Mouse (Mus musculus): ENCODE data around the gene Gdpd3. TPM values are rescaled to one million over a fixed set of nuclear protein-coding genes. Genes with fewer than 3 reads are reported as not detected.
"Not testable (repeated sequence)": the region's sequence is repeated elsewhere in the genome, so short reads cannot be mapped to it uniquely, and the experiment has no call there.

Gdpd3 gene
- polyA plus RNA-seq (2014; fragmentation: Nextera tagmentation; extraction: Ambion mirVana): 0.92 and 1.4 TPM in 2 replicates

DNA sequence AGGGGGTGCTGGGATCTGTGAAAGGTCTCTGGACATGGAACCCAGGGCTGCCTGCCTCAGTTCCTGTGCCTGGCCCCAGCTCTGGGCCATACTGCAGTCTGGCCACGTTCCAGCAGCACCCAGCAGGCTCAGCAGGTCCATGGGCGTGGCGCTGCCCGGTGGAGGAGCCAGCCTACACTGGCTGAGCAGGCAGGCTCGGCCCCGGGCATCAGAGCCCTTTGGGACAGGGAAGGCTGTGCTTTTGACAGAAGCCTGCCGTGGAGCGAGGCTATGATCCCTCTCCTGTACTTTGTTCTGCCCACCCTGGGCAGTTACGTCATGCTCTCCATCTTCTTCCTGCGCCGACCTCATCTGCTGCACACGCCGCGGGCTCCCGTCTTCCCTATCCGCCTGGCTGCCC lies at the start of gene Gdpd3:
Gene Gdpd3, plus strand, starts transcription at position 134 of the 400 bp plus-strand sequence.
- no peak for ATAC-seq (replicated peaks; ENCODE audit: insufficient number of reproducible peaks, low FRiP score, low TSS enrichment)
- no peak within 1 kb of the TSS for H3K4me3 ChIP-seq (ENCODE audit: low read depth, low read length)
- 91% methylated on average over 16 of the region's 16 CpGs for WGBS (ENCODE audit: insufficient replicate concordance)
- no peaks in the 10 kb centered on the region for H3K27me3 ChIP-seq (ENCODE audit: control insufficient read depth, insufficient read depth, low read length)
- H3K27ac ChIP-seq (ENCODE audit: low read depth, low read length): no peak within 1 kb of the TSS
- no peak within 1 kb of the TSS for H3K9ac ChIP-seq (ENCODE audit: low read depth, low read length)
- H3K9me3 ChIP-seq (replicated peaks; ENCODE audit: control insufficient read depth, low read length): no peaks in the 10 kb centered on the region
- H3K4me1 ChIP-seq (ENCODE audit: control insufficient read depth, insufficient read depth, low read length): peaks cover 14% of the 10 kb centered on the region
- H3K36me3 ChIP-seq (ENCODE audit: control insufficient read depth, insufficient read depth, low read length): peaks cover 24% of the 10 kb centered on the region
- no peak within 1 kb of the TSS for H3K4me2 ChIP-seq

DNA sequence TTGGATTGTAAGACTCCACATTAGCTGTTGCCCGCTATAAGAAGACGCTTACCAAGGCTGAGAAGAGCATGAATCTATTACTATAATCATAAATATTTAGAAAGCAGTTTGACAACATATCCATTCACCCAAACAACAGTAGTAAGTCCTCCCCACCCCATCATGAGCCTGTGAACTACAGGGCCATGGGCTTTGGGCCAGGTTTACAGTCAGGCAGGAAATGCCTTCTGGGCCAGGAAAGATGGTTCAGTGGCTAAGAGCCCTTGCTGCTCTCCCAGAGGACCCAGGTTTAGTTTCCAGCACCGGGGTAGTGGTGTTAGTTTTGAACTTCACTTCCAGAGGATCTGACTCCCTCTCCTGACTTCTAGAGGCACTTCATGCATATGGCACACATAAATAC lies 48.6 kb upstream of the Gdpd3 start:
- no peaks in the 10 kb centered on the region for H3K4me1 ChIP-seq (ENCODE audit: control insufficient read depth, insufficient read depth, low read length)
- no peaks in the 10 kb centered on the region for H3K27me3 ChIP-seq (ENCODE audit: control insufficient read depth, insufficient read depth, low read length)
- H3K9me3 ChIP-seq (replicated peaks; ENCODE audit: control insufficient read depth, low read length): no peaks in the 10 kb centered on the region
- no peak for ATAC-seq (replicated peaks; ENCODE audit: insufficient number of reproducible peaks, low FRiP score, low TSS enrichment)
- no peak overlapping the region for H3K4me2 ChIP-seq
- H3K27ac ChIP-seq (ENCODE audit: low read depth, low read length): no peak overlapping the region
- H3K9ac ChIP-seq (ENCODE audit: low read depth, low read length): no peak overlapping the region
- no peak overlapping the region for H3K4me3 ChIP-seq (ENCODE audit: low read depth, low read length)
- 81% methylated on average over 3 of the region's 3 CpGs for WGBS (ENCODE audit: insufficient replicate concordance)
- H3K36me3 ChIP-seq (ENCODE audit: control insufficient read depth, insufficient read depth, low read length): no peaks in the 10 kb centered on the region

DNA sequence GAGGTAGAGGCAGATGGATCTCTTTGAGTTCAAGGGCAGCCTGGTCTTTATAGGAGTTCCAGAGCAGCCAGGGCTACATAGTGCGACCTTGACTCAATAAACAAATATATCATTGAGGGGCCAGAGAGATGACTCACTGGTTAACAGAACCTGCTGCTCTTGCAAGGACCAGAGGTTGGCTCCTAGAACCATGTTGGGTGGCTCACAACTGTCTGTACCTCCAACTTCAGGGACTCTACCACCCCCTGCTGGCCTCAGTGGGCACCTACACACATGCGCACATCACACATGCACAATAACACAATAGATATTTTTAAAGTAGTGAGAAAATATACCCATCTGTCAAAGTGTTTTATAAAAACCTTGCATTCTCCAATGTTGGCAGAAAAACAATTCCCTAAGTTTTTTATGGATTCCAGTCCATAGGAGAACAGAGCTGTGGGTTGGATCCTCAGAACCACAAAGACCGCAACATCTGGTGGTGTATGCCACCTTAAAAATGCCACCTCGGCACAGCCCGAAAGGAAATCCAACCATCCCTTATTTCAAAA lies 47.3 kb upstream of the Gdpd3 start:
- WGBS (ENCODE audit: insufficient replicate concordance): 91% methylated on average over 5 of the region's 5 CpGs

DNA sequence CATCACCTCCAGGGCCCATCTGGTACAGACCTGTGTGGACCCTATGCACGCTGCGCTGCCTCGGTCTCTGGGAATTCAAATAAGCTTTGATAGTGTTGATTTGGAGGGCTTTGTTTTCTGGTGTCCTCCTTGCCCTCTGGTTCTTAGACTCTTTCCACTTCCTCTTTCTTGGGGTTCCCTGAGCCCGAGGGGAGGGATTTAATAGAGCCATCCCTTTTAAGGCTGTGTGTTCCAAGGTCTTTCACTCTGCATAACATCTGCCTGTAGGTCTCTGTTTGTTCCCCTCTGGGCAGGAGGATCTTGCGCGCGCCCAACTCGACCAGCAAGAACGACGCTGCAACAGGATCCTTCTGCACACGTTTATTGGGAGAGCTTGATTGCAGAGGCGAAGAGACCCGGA lies 44.5 kb upstream of the Gdpd3 start:
- Histone ChIP-seq H3K27ac (ENCODE audit: low read depth, low read length) (no peak overlapping the region), H3K27me3 (ENCODE audit: control insufficient read depth, insufficient read depth, low read length) (no peaks in the 10 kb centered on the region), H3K4me1 (ENCODE audit: control insufficient read depth, insufficient read depth, low read length) (no peaks in the 10 kb centered on the region), H3K9me3 (replicated peaks; ENCODE audit: control insufficient read depth, low read length) (no peaks in the 10 kb centered on the region), H3K9ac (ENCODE audit: low read depth, low read length) (no peak overlapping the region), H3K4me3 (ENCODE audit: low read depth, low read length) (no peak overlapping the region), H3K4me2 (no peak overlapping the region), H3K36me3 (ENCODE audit: control insufficient read depth, insufficient read depth, low read length) (no peaks in the 10 kb centered on the region)
- 86% methylated on average over 13 of the region's 13 CpGs for WGBS (ENCODE audit: insufficient replicate concordance)
- no peak for ATAC-seq (replicated peaks; ENCODE audit: insufficient number of reproducible peaks, low FRiP score, low TSS enrichment)

More for the DNA sequence above, 47.3 kb upstream of the Gdpd3 start:
- H3K36me3 ChIP-seq (ENCODE audit: control insufficient read depth, insufficient read depth, low read length): no peaks in the 10 kb centered on the region
- H3K27me3 ChIP-seq (ENCODE audit: control insufficient read depth, insufficient read depth, low read length): no peaks in the 10 kb centered on the region
- no peak for ATAC-seq (replicated peaks; ENCODE audit: insufficient number of reproducible peaks, low FRiP score, low TSS enrichment)
- no peak overlapping the region for H3K27ac ChIP-seq (ENCODE audit: low read depth, low read length)
- no peaks in the 10 kb centered on the region for H3K9me3 ChIP-seq (replicated peaks; ENCODE audit: control insufficient read depth, low read length)
- no peak overlapping the region for H3K9ac ChIP-seq (ENCODE audit: low read depth, low read length)
- no peak overlapping the region for H3K4me3 ChIP-seq (ENCODE audit: low read depth, low read length)
- H3K4me1 ChIP-seq (ENCODE audit: control insufficient read depth, insufficient read depth, low read length): no peaks in the 10 kb centered on the region
- H3K4me2 ChIP-seq: no peak overlapping the region

DNA sequence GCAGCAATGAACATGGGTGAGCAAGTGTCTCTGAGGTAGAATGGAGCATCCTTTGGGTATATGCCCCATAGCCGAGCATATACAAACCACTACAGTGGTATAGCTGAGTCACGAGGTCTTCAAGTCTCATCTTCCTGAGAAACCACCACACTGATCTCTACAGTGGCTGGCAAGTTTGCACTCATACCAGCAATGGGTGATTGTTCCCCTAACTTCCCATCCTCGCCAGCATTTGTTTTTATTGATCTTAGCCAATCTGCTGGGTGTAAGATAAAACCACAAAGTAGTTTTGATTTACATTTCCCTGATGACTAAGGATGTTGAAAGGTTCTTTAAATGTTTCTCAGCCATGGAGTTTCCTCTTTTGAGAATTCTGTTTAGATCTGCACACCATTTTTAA lies 41.1 kb upstream of the Gdpd3 start:
- 59% methylated on average over 3 of the region's 3 CpGs for WGBS (ENCODE audit: insufficient replicate concordance)
- Histone ChIP-seq H3K36me3 (ENCODE audit: control insufficient read depth, insufficient read depth, low read length) (no peaks in the 10 kb centered on the region), H3K4me1 (ENCODE audit: control insufficient read depth, insufficient read depth, low read length) (no peaks in the 10 kb centered on the region), H3K9me3 (replicated peaks; ENCODE audit: control insufficient read depth, low read length) (no peaks in the 10 kb centered on the region), H3K4me2 (no peak overlapping the region), H3K27ac (ENCODE audit: low read depth, low read length) (no peak overlapping the region), H3K9ac (ENCODE audit: low read depth, low read length) (no peak overlapping the region), H3K27me3 (ENCODE audit: control insufficient read depth, insufficient read depth, low read length) (no peaks in the 10 kb centered on the region), H3K4me3 (ENCODE audit: low read depth, low read length) (no peak overlapping the region)
- ATAC-seq (replicated peaks; ENCODE audit: insufficient number of reproducible peaks, low FRiP score, low TSS enrichment): no peak

DNA sequence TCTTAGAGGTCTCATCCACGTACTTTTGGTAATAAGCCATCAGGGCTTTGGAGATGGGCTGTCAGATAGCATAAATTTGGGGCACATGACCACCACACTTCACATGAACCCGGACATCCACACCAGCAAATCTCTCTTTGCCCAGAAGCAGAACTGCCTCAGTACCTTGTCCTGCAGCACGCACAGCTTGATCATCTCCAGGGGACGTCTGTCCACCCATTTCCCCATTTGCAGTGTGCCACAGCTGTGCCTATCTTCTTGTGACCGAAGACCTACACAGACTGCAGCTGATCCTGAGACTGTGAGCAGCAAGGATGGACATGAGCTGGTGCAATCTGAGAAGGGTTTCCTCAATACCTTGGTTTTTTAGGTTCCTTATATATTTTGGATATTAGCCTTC lies 40.5 kb upstream of the Gdpd3 start:
- H3K4me3 ChIP-seq (ENCODE audit: low read depth, low read length): no peak overlapping the region
- no peaks in the 10 kb centered on the region for H3K4me1 ChIP-seq (ENCODE audit: control insufficient read depth, insufficient read depth, low read length)
- no peaks in the 10 kb centered on the region for H3K27me3 ChIP-seq (ENCODE audit: control insufficient read depth, insufficient read depth, low read length)
- no peaks in the 10 kb centered on the region for H3K36me3 ChIP-seq (ENCODE audit: control insufficient read depth, insufficient read depth, low read length)
- H3K4me2 ChIP-seq: no peak overlapping the region
- WGBS (ENCODE audit: insufficient replicate concordance): 69% methylated on average over 5 of the region's 5 CpGs
- H3K27ac ChIP-seq (ENCODE audit: low read depth, low read length): no peak overlapping the region
- H3K9me3 ChIP-seq (replicated peaks; ENCODE audit: control insufficient read depth, low read length): no peaks in the 10 kb centered on the region
- ATAC-seq (replicated peaks; ENCODE audit: insufficient number of reproducible peaks, low FRiP score, low TSS enrichment): no peak
- no peak overlapping the region for H3K9ac ChIP-seq (ENCODE audit: low read depth, low read length)

DNA sequence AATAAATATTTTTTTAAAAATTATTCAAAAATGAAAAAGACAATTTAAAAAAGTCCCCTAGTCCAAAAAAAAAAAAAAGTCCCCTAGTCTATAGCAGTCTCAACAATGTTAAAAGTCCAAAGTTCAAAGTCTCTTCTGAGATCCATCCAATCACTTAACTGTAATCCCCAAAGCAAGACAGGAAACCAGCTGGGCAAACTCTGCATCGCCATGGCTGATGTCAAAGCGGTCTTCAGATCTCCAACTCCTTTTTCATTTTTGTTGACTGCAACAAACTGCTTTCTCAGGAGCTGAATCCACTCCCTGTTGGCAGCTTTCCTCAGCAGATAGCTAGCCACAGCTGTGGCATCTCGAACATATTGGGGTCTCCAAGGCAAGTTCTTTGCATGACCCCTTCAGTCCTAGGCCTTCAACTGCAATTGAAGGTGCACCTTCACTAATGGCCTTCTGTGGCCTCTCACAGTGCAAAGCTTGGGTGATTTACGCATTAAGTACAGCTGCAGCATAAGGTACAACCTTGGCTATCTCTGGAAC lies 35.8 kb upstream of the Gdpd3 start:
- H3K4me1 ChIP-seq (ENCODE audit: control insufficient read depth, insufficient read depth, low read length); ATAC-seq (replicated peaks; ENCODE audit: insufficient number of reproducible peaks, low FRiP score, low TSS enrichment); H3K4me3 ChIP-seq (ENCODE audit: low read depth, low read length); H3K9ac ChIP-seq (ENCODE audit: low read depth, low read length); H3K27ac ChIP-seq (ENCODE audit: low read depth, low read length); H3K9me3 ChIP-seq (replicated peaks; ENCODE audit: control insufficient read depth, low read length); H3K4me2 ChIP-seq; H3K36me3 ChIP-seq (ENCODE audit: control insufficient read depth, insufficient read depth, low read length); H3K27me3 ChIP-seq (ENCODE audit: control insufficient read depth, insufficient read depth, low read length): not testable (repeated sequence)
- 75% methylated on average over 4 of the region's 4 CpGs for WGBS (ENCODE audit: insufficient replicate concordance)

DNA sequence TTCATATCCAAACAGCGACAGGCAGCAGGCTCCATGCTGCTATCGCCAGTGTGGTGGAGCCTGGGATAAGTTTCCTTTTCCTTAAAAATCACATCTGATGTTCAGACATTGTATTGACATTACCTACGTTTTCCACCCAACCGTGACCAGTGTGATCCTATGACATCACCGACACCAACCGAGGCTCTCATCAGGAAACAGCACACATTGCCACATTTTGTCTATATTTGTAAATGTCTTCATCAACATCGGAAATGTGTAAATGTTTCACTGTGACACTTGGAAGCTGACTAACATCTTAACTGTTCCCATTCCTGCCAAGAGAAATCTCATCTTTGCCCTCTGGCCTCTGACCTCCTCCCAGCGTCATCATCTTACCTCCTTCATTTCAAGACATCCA lies 30.0 kb upstream of the Gdpd3 start:
- Histone ChIP-seq H3K4me3 (ENCODE audit: low read depth, low read length) (no peak overlapping the region), H3K4me1 (ENCODE audit: control insufficient read depth, insufficient read depth, low read length) (no peaks in the 10 kb centered on the region), H3K9ac (ENCODE audit: low read depth, low read length) (no peak overlapping the region), H3K4me2 (no peak overlapping the region), H3K36me3 (ENCODE audit: control insufficient read depth, insufficient read depth, low read length) (no peaks in the 10 kb centered on the region), H3K27me3 (ENCODE audit: control insufficient read depth, insufficient read depth, low read length) (no peaks in the 10 kb centered on the region), H3K27ac (ENCODE audit: low read depth, low read length) (no peak overlapping the region), H3K9me3 (replicated peaks; ENCODE audit: control insufficient read depth, low read length) (no peaks in the 10 kb centered on the region)
- ATAC-seq (replicated peaks; ENCODE audit: insufficient number of reproducible peaks, low FRiP score, low TSS enrichment): no peak
- 71% methylated on average over 8 of the region's 8 CpGs for WGBS (ENCODE audit: insufficient replicate concordance)

DNA sequence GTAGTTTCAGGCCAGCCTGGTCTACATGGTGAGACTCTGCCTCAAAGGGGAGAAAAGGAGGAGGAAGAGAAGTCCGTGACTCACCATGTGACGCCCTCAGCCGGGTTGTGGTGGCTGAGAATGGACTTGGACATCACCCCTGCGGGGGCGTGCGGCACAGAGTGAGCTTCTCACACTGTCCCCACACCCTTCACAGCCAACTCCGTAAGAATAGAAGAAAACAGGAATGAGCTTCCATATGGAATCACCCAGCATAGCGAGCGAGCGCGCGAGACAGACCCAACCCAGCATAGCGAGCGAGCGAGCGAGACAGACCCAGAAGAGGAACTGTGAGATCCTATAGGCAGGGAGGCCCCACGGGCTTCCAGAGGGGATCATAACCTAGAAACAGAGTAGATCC lies 26.6 kb upstream of the Gdpd3 start:
- no peak overlapping the region for H3K4me2 ChIP-seq
- H3K27me3 ChIP-seq (ENCODE audit: control insufficient read depth, insufficient read depth, low read length): no peaks in the 10 kb centered on the region
- 78% methylated on average over 17 of the region's 17 CpGs for WGBS (ENCODE audit: insufficient replicate concordance)
- H3K36me3 ChIP-seq (ENCODE audit: control insufficient read depth, insufficient read depth, low read length): no peaks in the 10 kb centered on the region
- H3K27ac ChIP-seq (ENCODE audit: low read depth, low read length): no peak overlapping the region
- H3K9me3 ChIP-seq (replicated peaks; ENCODE audit: control insufficient read depth, low read length): no peaks in the 10 kb centered on the region
- no peaks in the 10 kb centered on the region for H3K4me1 ChIP-seq (ENCODE audit: control insufficient read depth, insufficient read depth, low read length)
- no peak overlapping the region for H3K4me3 ChIP-seq (ENCODE audit: low read depth, low read length)
- H3K9ac ChIP-seq (ENCODE audit: low read depth, low read length): no peak overlapping the region
- ATAC-seq (replicated peaks; ENCODE audit: insufficient number of reproducible peaks, low FRiP score, low TSS enrichment): 0 out of 2 replicates have a peak, but pooled peaks have one; percentile 39

All from heart, embryonic 11.5 days (tissue).